15 mouse cellular contexts compared by ENCODE assay signal in the genomic region with DNA sequence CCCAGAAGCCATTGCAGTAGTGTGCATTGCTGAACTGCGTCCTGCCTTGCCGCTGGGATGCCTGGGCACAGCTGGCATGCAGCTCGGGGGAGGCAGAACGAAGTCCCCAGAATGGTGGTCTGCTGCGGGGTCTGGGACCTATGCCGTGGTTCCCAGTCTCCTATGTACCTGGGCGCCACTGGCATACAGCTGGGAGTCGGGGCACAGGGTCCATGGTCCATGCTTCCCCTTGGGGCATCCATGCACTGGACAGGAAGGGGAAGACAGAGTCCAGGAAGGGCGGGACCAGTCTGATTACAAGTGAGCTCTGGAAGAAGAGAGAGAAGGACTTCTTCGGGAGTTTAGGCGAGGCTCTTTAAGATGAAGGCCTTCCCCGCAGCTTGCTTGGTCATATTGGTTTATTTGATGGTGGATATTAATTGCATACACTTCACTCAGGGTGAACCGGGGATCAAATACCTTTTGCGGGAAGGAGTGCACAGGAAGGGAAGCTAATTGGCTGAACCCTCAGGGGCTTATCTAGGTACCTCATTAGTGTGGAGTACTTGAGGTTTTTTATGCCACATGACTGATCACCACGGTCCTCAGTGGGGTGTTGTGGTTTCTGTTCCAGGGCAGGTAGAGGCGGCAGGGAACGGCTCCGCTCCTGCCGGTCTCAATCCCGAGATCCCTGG. TPM values are rescaled to one million over a fixed set of nuclear protein-coding genes. Genes with fewer than 3 reads are reported as not detected.
A peak's percentile ranks its signal among the peaks of the same experiment; 100 is the strongest.
DNase-seq lines count a peak whose midpoint lies in the region; ATAC-seq and TF ChIP-seq lines count a peak whose summit lies in the region.
"Had no signal": no experiment of that assay in that cellular context is flagged by ENCODE, and none has a peak within 500 bp of the region (broad histone marks: within the 10 kb centered on the region; RNA-seq: fewer than 3 reads in every experiment).

No protein-coding gene starts in this region.

- no peak overlapping the region for H3K4me3 ChIP-seq in lung, embryonic 15.5 days
- no peak overlapping the region for H3K4me3 ChIP-seq in lung, adult 2 months (replicated peaks; ENCODE audit: extremely low read depth, low read depth, low read length)
- H3K4me3 ChIP-seq in liver, embryonic 16.5 days (ENCODE audit: low read depth, low read length) = no peak overlapping the region
- no peak overlapping the region for H3K4me3 ChIP-seq in gastrocnemius, adult 2 months
- H3K4me3 ChIP-seq: embryonic facial prominence, embryonic 12.5 days; left cerebral cortex, adult 2 months had no signal

- WGBS in lung, embryonic 15.5 days = 62% methylated on average over 20 of the region's 20 CpGs
- 66% methylated on average over 20 of the region's 20 CpGs for WGBS in lung, adult 2 months
- WGBS in liver, embryonic 16.5 days (ENCODE audit: insufficient replicate concordance) = 47% methylated on average over 20 of the region's 20 CpGs

- no peak for TF ChIP-seq CTCF in lung, adult 2 months (IDR thresholded peaks at IDR 0.05; ENCODE audit: insufficient read depth, low read length)
- no peak for TF ChIP-seq CTCF in gastrocnemius, adult 2 months (IDR thresholded peaks at IDR 0.05)

- peak overlapping the region; percentile 85 for H3K27ac ChIP-seq in lung, embryonic 15.5 days
- peak overlapping the region; percentile 90 for H3K27ac ChIP-seq in liver, embryonic 16.5 days (ENCODE audit: low read length)
- H3K27ac ChIP-seq in gastrocnemius, adult 2 months = no peak overlapping the region
- H3K27ac ChIP-seq: left cerebral cortex, adult 2 months had no signal

- peaks cover 29% of the 10 kb centered on the region for H3K4me1 ChIP-seq in lung, embryonic 15.5 days
- no peaks in the 10 kb centered on the region for H3K4me1 ChIP-seq in lung, adult 2 months (ENCODE audit: control insufficient read depth, insufficient read depth, low read length)
- peaks cover 46% of the 10 kb centered on the region for H3K4me1 ChIP-seq in liver, embryonic 16.5 days (ENCODE audit: control insufficient read depth, low read depth, low read length)

- intact Hi-C loops in gastrocnemius, adult 2 months (cut with DNase I) = no loop called here

- no peak for DNase-seq in lung, adult 2 months
- DNase-seq in MEL-GATA-1-ER (ENCODE audit: extremely low read depth, low read depth) = peak; percentile 62
- DNase-seq in kidney, adult 9 months = peak; percentile 70
- DNase-seq in gastrocnemius, adult 2 months = no peak
- DNase-seq in cerebellum, postnatal 14 days = no peak
- DNase-seq: adrenal gland, postnatal 25 days; heart, postnatal 10 days had no signal

- TF ChIP-seq POLR2A in lung, adult 2 months (IDR thresholded peaks at IDR 0.05; ENCODE audit: borderline replicate concordance, extremely low read depth, low read depth, low read length) = no peak

- no peaks in the 10 kb centered on the region for H3K27me3 ChIP-seq in lung, embryonic 15.5 days
- no peaks in the 10 kb centered on the region for H3K27me3 ChIP-seq in liver, embryonic 16.5 days (ENCODE audit: control insufficient read depth, insufficient read depth, low read depth, low read length)
- H3K27me3 ChIP-seq: embryonic facial prominence, embryonic 12.5 days had no signal

- H3K9ac ChIP-seq in lung, embryonic 15.5 days = no peak overlapping the region
- H3K9ac ChIP-seq in liver, embryonic 16.5 days (ENCODE audit: low read depth, low read length) = 0 out of 2 replicates have a peak overlapping the region, but pooled peaks have one; percentile 16
- H3K9ac ChIP-seq: embryonic facial prominence, embryonic 12.5 days had no signal

- no peak overlapping the region for H3K4me2 ChIP-seq in lung, embryonic 15.5 days
- 0 out of 2 replicates have a peak overlapping the region, but pooled peaks have one; percentile 13 for H3K4me2 ChIP-seq in liver, embryonic 16.5 days (ENCODE audit: low read depth, low read length)
- H3K4me2 ChIP-seq: embryonic facial prominence, embryonic 12.5 days had no signal

- H3K9me3 ChIP-seq in lung, embryonic 15.5 days = no peaks in the 10 kb centered on the region
- no peaks in the 10 kb centered on the region for H3K9me3 ChIP-seq in liver, embryonic 16.5 days (replicated peaks; ENCODE audit: control insufficient read depth, low read length)
- H3K9me3 ChIP-seq: embryonic facial prominence, embryonic 12.5 days had no signal

- ATAC-seq in lung, embryonic 15.5 days (ENCODE audit: borderline replicate concordance, extremely low read depth, low FRiP score, low TSS enrichment) = no peak
- no peak for ATAC-seq in liver, embryonic 16.5 days (ENCODE audit: low read depth)
- no peak for ATAC-seq in erythroid progenitor cell, adult 5-6 weeks (replicated peaks; ENCODE audit: low FRiP score, poor library complexity, severe bottlenecking)

- no peaks in the 10 kb centered on the region for H3K36me3 ChIP-seq in lung, embryonic 15.5 days
- no peaks in the 10 kb centered on the region for H3K36me3 ChIP-seq in liver, embryonic 16.5 days (ENCODE audit: control insufficient read depth, insufficient read depth)
- H3K36me3 ChIP-seq: embryonic facial prominence, embryonic 12.5 days had no signal

RNA-seq across cellular contexts. Expression of a gene that starts 24.9 kb away (rescaled TPM):
- 1.0 and 2.3 TPM in 2 replicates for polyA plus RNA-seq in lung, embryonic 15.5 days (2015; fragmentation: Nextera tagmentation; extraction: Ambion mirVana)
- polyA plus RNA-seq in lung, adult 2 months (2012; rRNA removed) = 0.04 TPM in 1 of 2 replicates, not detected in the other
- polyA plus RNA-seq in liver, embryonic 16.5 days (2015; fragmentation: Nextera tagmentation; extraction: Ambion mirVana) = 0.06 and 0.09 TPM in 2 replicates
- not detected for total RNA-seq in gastrocnemius, adult 2 months (2021)
- total RNA-seq in erythroid progenitor cell, adult 5-6 weeks (2015; ENCODE audit: low replicate concordance) = not detected in 2 replicates
- not detected in 2 replicates for total RNA-seq in erythroid progenitor cell, adult 5-6 weeks (2017; ENCODE audit: low replicate concordance)
- total RNA-seq: granulocyte monocyte progenitor cell, adult 5-6 weeks; heart, postnatal 10 days; liver, adult 2 months; monocyte, adult 5-6 weeks had no signal
- polyA plus RNA-seq: liver, adult 2 months had no signal

RNA-seq across cellular contexts. Expression of a gene that starts 25.3 kb away (rescaled TPM):
- 85.4 and 86.0 TPM in 2 replicates for polyA plus RNA-seq in lung, embryonic 15.5 days (2015; fragmentation: Nextera tagmentation; extraction: Ambion mirVana)
- polyA plus RNA-seq in lung, adult 2 months (2012; rRNA removed) = 11.1 and 17.5 TPM in 2 replicates
- 47.4 and 48.4 TPM in 2 replicates for polyA plus RNA-seq in liver, embryonic 16.5 days (2015; fragmentation: Nextera tagmentation; extraction: Ambion mirVana)
- 10 to 100 TPM in 1 of 2 experiments, 1 to 10 TPM in 1; 9.5 to 18.2 TPM for total RNA-seq in gastrocnemius, adult 2 months (2021)
- total RNA-seq in erythroid progenitor cell, adult 5-6 weeks (2015; ENCODE audit: low replicate concordance) = 26.4 and 41.4 TPM in 2 replicates
- 34.8 and 47.9 TPM in 2 replicates for total RNA-seq in erythroid progenitor cell, adult 5-6 weeks (2017; ENCODE audit: low replicate concordance)

Comparison
In these comparisons a context has a peak if more than half of its experiments do, and no peak if none do; other contexts are left out.
1. DNase-seq: peak in MEL-GATA-1-ER (single experiment) and kidney, adult 9 months (single experiment); none in lung, adult 2 months (single experiment), gastrocnemius, adult 2 months (single experiment) and cerebellum, postnatal 14 days (0 of 2).